Mouse (Mus musculus) MEL (cell line): Measurements from ENCODE around the gene Ccm2. TPM values are rescaled to one million over a fixed set of nuclear protein-coding genes. Genes with fewer than 3 reads are reported as not detected.

Experiments used
- DNase-seq: peaks from one replicate; pipeline ENCODE4 v3.0.0; 2011; ENCODE audit warnings: low read depth, low spot score
- H3K27ac ChIP-seq: 2 replicates; pipeline ENCODE4 v1.5.1; 2012; ENCODE audit warnings: low read depth, mild to moderate bottlenecking, control low read depth, low read length, moderate library complexity; ENCODE audit not compliant: control insufficient read depth
- H3K27me3 ChIP-seq, 2 experiments: fragments of 150-350 bp in 1 of 2; sonication (generic) in 1 of 2; 2 replicates each; pipeline ENCODE4 v1.6.1; 2012; ENCODE audit warnings: low read length in 2 of 2, mild to moderate bottlenecking in 2 of 2, improper control_type of control experiment in 1 of 2, moderate library complexity in 1 of 2; ENCODE audit not compliant: insufficient read depth in 2 of 2, control insufficient read depth in 1 of 2
- H3K36me3 ChIP-seq, 2 experiments: 2 replicates each; pipeline ENCODE4 v1.6.1; 2012 to 2014; ENCODE audit warnings: low read length in 2 of 2, improper control_type of control experiment in 1 of 2, inconsistent platforms in 1 of 2, mild to moderate bottlenecking in 1 of 2; ENCODE audit not compliant: insufficient read depth in 2 of 2, control insufficient read depth in 1 of 2
- H3K4me1 ChIP-seq, 2 experiments: fragments of 150-350 bp in 1 of 2; sonication (generic) in 1 of 2; 2 replicates each; pipeline ENCODE4 v1.6.1; 2012; ENCODE audit warnings: low read length in 2 of 2, improper control_type of control experiment in 1 of 2, mild to moderate bottlenecking in 1 of 2; ENCODE audit not compliant: insufficient read depth in 2 of 2, control insufficient read depth in 1 of 2
- H3K4me3 ChIP-seq, 2 experiments: fragments of 150-350 bp in 1 of 2; sonication (generic) in 1 of 2; 2 replicates each; pipeline ENCODE4 v1.5.1; 2012; ENCODE audit warnings: low read depth in 2 of 2, low read length in 2 of 2, mild to moderate bottlenecking in 2 of 2, moderate library complexity in 2 of 2, control low read depth in 1 of 2, improper control_type of control experiment in 1 of 2; ENCODE audit not compliant: control insufficient read depth in 1 of 2, insufficient read depth in 1 of 2
- H3K79me2 ChIP-seq: 2 replicates; pipeline ENCODE4 v1.6.1; 2012; ENCODE audit warnings: mild to moderate bottlenecking, low read length, moderate library complexity; ENCODE audit not compliant: control insufficient read depth, poor library complexity, insufficient read depth
- H3K9ac ChIP-seq: 2 replicates; pipeline ENCODE4 v1.6.1; 2012; ENCODE audit warnings: low read depth, mild to moderate bottlenecking, control low read depth, low read length, moderate library complexity; ENCODE audit not compliant: control insufficient read depth, poor library complexity, severe bottlenecking
- H3K9me3 ChIP-seq: fragments of 150-350 bp; sonication (generic); replicated peaks from 2 replicates; pipeline ENCODE4 v1.6.1; 2012; ENCODE audit warnings: mild to moderate bottlenecking, low read length, improper control_type of control experiment, moderate library complexity; ENCODE audit not compliant: insufficient read depth
- BHLHE40 ChIP-seq: IDR thresholded peaks from 2 replicates; pipeline ENCODE4 v1.6.1; 2012; ENCODE audit warnings: low read depth, mild to moderate bottlenecking, inconsistent platforms, low read length, improper control_type of control experiment, borderline replicate concordance
- CHD2 ChIP-seq: IDR thresholded peaks from 2 replicates; pipeline ENCODE4 v1.6.1; 2011; ENCODE audit warnings: low read length, improper control_type of control experiment
- CTCF ChIP-seq, 3 experiments: IDR thresholded peaks in 2 of 3; conservative IDR thresholded peaks in 1 of 3; 2 replicates each; pipeline ENCODE4 v1.5.1; 2011 to 2012; ENCODE audit warnings: low read length in 3 of 3, low read depth in 2 of 3, mild to moderate bottlenecking in 2 of 3, improper control_type of control experiment in 1 of 3, inconsistent platforms in 1 of 3, mixed read lengths in 1 of 3, moderate library complexity in 1 of 3; ENCODE audit not compliant: control insufficient read depth in 1 of 3, insufficient read depth in 1 of 3, poor library complexity in 1 of 3, severe bottlenecking in 1 of 3
- E2F4 ChIP-seq: IDR thresholded peaks from 2 replicates; pipeline ENCODE4 v1.6.1; 2011; ENCODE audit warnings: low read depth, low read length, improper control_type of control experiment, borderline replicate concordance
- ELF1 ChIP-seq: IDR thresholded peaks from 2 replicates; pipeline ENCODE4 v1.6.1; 2014; ENCODE audit warnings: low read depth, mild to moderate bottlenecking, inconsistent platforms, low read length, improper control_type of control experiment, moderate library complexity
- EP300 ChIP-seq, 2 experiments: IDR thresholded peaks; 2 replicates each; pipeline ENCODE4 v1.6.1; 2011; ENCODE audit warnings: improper control_type of control experiment in 2 of 2, low read length in 2 of 2, low read depth in 1 of 2, mild to moderate bottlenecking in 1 of 2
- GABPA ChIP-seq: IDR thresholded peaks from 2 replicates; pipeline ENCODE4 v1.6.1; 2012; ENCODE audit warnings: low read depth, mild to moderate bottlenecking, inconsistent platforms, low read length, improper control_type of control experiment, moderate library complexity
- GATA1 ChIP-seq: IDR thresholded peaks from 2 replicates; pipeline ENCODE4 v1.6.1; 2011; ENCODE audit warnings: low read depth, low read length, improper control_type of control experiment
- HCFC1 ChIP-seq: IDR thresholded peaks from 2 replicates; pipeline ENCODE4 v1.6.1; 2012; ENCODE audit warnings: low read depth, mild to moderate bottlenecking, inconsistent platforms, low read length, improper control_type of control experiment, moderate library complexity
- JUND ChIP-seq: IDR thresholded peaks from 2 replicates; pipeline ENCODE4 v1.6.1; 2011; ENCODE audit warnings: low read depth, mild to moderate bottlenecking, improper control_type of control experiment, low read length
- KAT2A ChIP-seq: conservative IDR thresholded peaks from 2 replicates; pipeline ENCODE4 v1.6.1; 2012; ENCODE audit warnings: low read depth, low read length, improper control_type of control experiment, inconsistent platforms
- MAFK ChIP-seq: IDR thresholded peaks from 2 replicates; pipeline ENCODE4 v1.6.1; 2011; ENCODE audit warnings: low read depth, mild to moderate bottlenecking, low read length, improper control_type of control experiment, borderline replicate concordance
- MAZ ChIP-seq: IDR thresholded peaks from 2 replicates; pipeline ENCODE4 v1.6.1; 2012; ENCODE audit warnings: low read depth, mild to moderate bottlenecking, inconsistent platforms, low read length, improper control_type of control experiment
- MXI1 ChIP-seq: IDR thresholded peaks from 2 replicates; pipeline ENCODE4 v1.6.1; 2011; ENCODE audit warnings: mild to moderate bottlenecking, low read depth, low read length, improper control_type of control experiment
- MYB ChIP-seq: IDR thresholded peaks from 2 replicates; pipeline ENCODE4 v1.6.1; 2011; ENCODE audit warnings: mild to moderate bottlenecking, low read depth, low read length, improper control_type of control experiment
- MYC ChIP-seq: IDR thresholded peaks from 2 replicates; pipeline ENCODE4 v1.6.1; 2011; ENCODE audit warnings: low read depth, mild to moderate bottlenecking, low read length, improper control_type of control experiment, moderate library complexity
- NELFE ChIP-seq: IDR thresholded peaks from 2 replicates; pipeline ENCODE4 v1.6.1; 2011; ENCODE audit warnings: low read depth, low read length, improper control_type of control experiment
- POLR2AphosphoS5 ChIP-seq: IDR thresholded peaks from 2 replicates; pipeline ENCODE4 v1.6.1; 2012; ENCODE audit warnings: low read depth, borderline replicate concordance, mild to moderate bottlenecking, inconsistent platforms, low read length, moderate library complexity, mixed read lengths
- RCOR1 ChIP-seq: IDR thresholded peaks from 2 replicates; pipeline ENCODE4 v1.6.1; 2012; ENCODE audit warnings: low read depth, mild to moderate bottlenecking, inconsistent platforms, low read length, improper control_type of control experiment
- TBP ChIP-seq: IDR thresholded peaks from 2 replicates; pipeline ENCODE4 v1.8.0; 2011; ENCODE audit warnings: low read depth, low read length, improper control_type of control experiment
- UBTF ChIP-seq: IDR thresholded peaks from 2 replicates; pipeline ENCODE4 v1.6.1; 2012; ENCODE audit warnings: low read depth, mild to moderate bottlenecking, inconsistent platforms, low read length, improper control_type of control experiment, moderate library complexity, borderline replicate concordance; ENCODE audit not compliant: insufficient read depth
- ZKSCAN1 ChIP-seq: IDR thresholded peaks from 2 replicates; pipeline ENCODE4 v1.6.1; 2012; ENCODE audit warnings: low read depth, mild to moderate bottlenecking, inconsistent platforms, low read length, improper control_type of control experiment, moderate library complexity
- ZMIZ1 ChIP-seq: IDR thresholded peaks from 2 replicates; pipeline ENCODE4 v1.6.1; 2012; ENCODE audit warnings: low read depth, mild to moderate bottlenecking, inconsistent platforms, low read length, improper control_type of control experiment, moderate library complexity
- ZNF384 ChIP-seq: IDR thresholded peaks from 2 replicates; pipeline ENCODE4 v1.6.1; 2012; ENCODE audit warnings: low read depth, mild to moderate bottlenecking, inconsistent platforms, low read length, improper control_type of control experiment
- polyA plus RNA-seq, 2 experiments: library from polyadenylated mRNA; stranded (reverse) in 1 of 2; unstranded in 1 of 2; fragments of >175 nt in 1 of 2; fragments of >200 nt in 1 of 2; gene quantifications; 2 replicates each; pipeline versions ENCODE4 v1.2.1 to v1.2.4; 2012; ENCODE audit warnings: low replicate concordance in 2 of 2, low read depth in 1 of 2; ENCODE audit not compliant: insufficient read length in 2 of 2, insufficient read depth in 1 of 2, missing spikeins in 1 of 2
- total RNA-seq: library from RNA; depleted of rRNA; stranded (reverse); fragments of 300-350 nt; gene quantifications from 2 replicates; pipeline ENCODE4 v1.2.3, GENCODE M21; 2012

The Ccm2 gene
- total and polyA plus RNA-seq, 3 experiments, result 49.2 to 66.4 TPM; not detected in 1

GRCm38 (mm10) chr11:6605021-6605481 is 58.4 kb downstream of the Ccm2 start:
- no peak overlapping the region for H3K27ac ChIP-seq
- no peaks in the 10 kb centered on the region for H3K79me2 ChIP-seq
- H3K36me3 ChIP-seq, result no peaks in the 10 kb centered on the region
- no peak overlapping the region for H3K9ac ChIP-seq
- H3K4me3 ChIP-seq, result no peak overlapping the region
- no peaks in the 10 kb centered on the region for H3K27me3 ChIP-seq
- H3K9me3 ChIP-seq, result no peaks in the 10 kb centered on the region
- H3K4me1 ChIP-seq, result peaks cover 0 to 9% of the 10 kb centered on the region in 2 experiments; a peak in 2 of 4 replicates
- TF ChIP-seq ZNF384, result no peak
- TF ChIP-seq KAT2A, result no peak
- TF ChIP-seq ZKSCAN1, result no peak
- no peak for TF ChIP-seq MYB
- no peak for TF ChIP-seq EP300 (IDR thresholded peaks at IDR 0.05; ENCODE audit: low read depth in 1 of 2, low read length in 2 of 2)
- no peak for TF ChIP-seq MAZ
- TF ChIP-seq TBP, result no peak
- TF ChIP-seq ZMIZ1, result no peak
- DNase-seq, result no peak

DNA sequence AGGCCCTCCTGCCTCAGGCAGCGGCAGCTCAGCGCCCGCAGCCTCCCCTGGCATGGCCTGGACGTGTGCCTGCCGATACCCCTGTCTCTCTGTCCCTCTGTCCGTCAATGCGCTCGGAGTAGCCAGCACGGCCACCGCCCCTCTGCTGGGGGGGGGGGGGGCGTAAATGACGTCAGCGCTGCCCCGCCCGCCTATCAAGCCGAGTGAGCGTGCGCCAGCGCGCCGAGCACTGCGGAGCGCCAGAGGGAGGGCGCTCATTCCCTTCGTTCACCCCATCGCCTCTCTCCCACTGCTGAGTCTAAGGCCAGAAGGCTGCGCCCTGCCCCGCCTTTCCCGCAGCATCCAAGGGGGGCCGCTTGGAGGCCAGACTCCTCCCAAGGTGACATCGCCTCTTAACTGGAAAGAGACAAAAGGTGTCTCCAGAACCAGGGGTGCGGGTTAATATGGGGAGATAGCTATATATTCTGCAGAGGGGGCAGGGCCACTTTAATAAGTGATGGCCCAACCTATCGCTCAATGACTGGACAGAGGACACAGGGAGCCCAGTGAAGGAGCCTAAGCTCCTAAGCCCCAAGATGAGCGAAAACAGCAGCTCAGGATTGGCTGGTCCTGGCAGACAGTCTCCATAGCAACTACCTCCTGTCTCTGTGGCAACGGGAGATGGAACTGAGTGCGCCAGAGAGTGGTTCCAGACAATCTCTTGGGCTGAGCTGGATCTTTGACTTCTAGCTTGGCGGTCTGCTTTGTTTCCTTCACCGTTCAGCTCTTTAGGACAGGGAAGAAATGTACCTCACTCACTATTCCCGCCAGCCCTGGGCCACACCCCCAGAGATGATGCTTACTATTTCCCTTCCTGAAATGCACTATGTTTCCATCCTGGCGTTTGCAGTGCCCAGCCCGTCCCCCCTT is 59.1 kb downstream of the Ccm2 start, which contains the start of gene Nacad:
Gene Nacad, minus strand, starts transcription at position 563 of the 909 bp plus-strand sequence.
- Histone ChIP-seq H3K4me3 (no peak within 1 kb of the TSS), H3K27me3 (no peaks in the 10 kb centered on the region), H3K9ac (no peak within 1 kb of the TSS), H3K27ac (no peak within 1 kb of the TSS), H3K9me3 (no peaks in the 10 kb centered on the region), H3K4me1 (peaks cover 0 to 9% of the 10 kb centered on the region in 2 experiments; a peak in 2 of 4 replicates), H3K36me3 (no peaks in the 10 kb centered on the region), H3K79me2 (no peaks in the 10 kb centered on the region)
- DNase-seq, result no peak
- TF ChIP-seq MXI1 (no peak), MYB (no peak), BHLHE40 (no peak), MYC (no peak), EP300 (IDR thresholded peaks at IDR 0.05; ENCODE audit: low read depth in 1 of 2, low read length in 2 of 2) (no peak), RCOR1 (no peak), KAT2A (no peak), UBTF (no peak), HCFC1 (no peak), MAFK (no peak), GABPA (no peak), E2F4 (no peak), JUND (no peak), ZNF384 (no peak), CHD2 (no peak), CTCF (IDR thresholded peaks at IDR 0.05 in 2 of 3, conservative IDR thresholded peaks at IDR 0.05 in 1 of 3; ENCODE audit: control insufficient read depth in 1 of 3, insufficient read depth in 1 of 3, low read depth in 2 of 3, low read length in 3 of 3, poor library complexity in 1 of 3, severe bottlenecking in 1 of 3) (no peak), ELF1 (no peak), POLR2AphosphoS5 (no peak), GATA1 (no peak), NELFE (no peak)
